Mouse (Mus musculus) brown adipose tissue, adult 24 weeks (tissue): ENCODE measurements around the gene Tmem216. TPM values are rescaled to one million over a fixed set of nuclear protein-coding genes. Genes with fewer than 3 reads are reported as not detected.

Experiments used
- H3K27ac ChIP-seq: fragments of 200-500 bp; replicated peaks from 2 replicates; pipeline ENCODE4 v1.5.1; 2012; ENCODE audit warnings: low read depth, mild to moderate bottlenecking, low read length
- H3K4me1 ChIP-seq: fragments of 200-500 bp; 2 replicates; pipeline ENCODE4 v1.6.1; 2012; ENCODE audit warnings: low read length, mixed read lengths; ENCODE audit not compliant: control insufficient read depth, insufficient read depth, insufficient read length
- H3K4me3 ChIP-seq: fragments of 200-500 bp; 2 replicates; pipeline ENCODE4 v1.5.1; 2012; ENCODE audit warnings: low read depth, mild to moderate bottlenecking, low read length, moderate library complexity; ENCODE audit not compliant: insufficient read depth
- polyA plus RNA-seq: library from polyadenylated mRNA; stranded (reverse); fragments of >200 nt; gene quantifications from 2 replicates; pipeline ENCODE4 v1.2.4, GENCODE M21; 2012; ENCODE audit not compliant: missing spikeins, insufficient read depth, insufficient read length

Gene Tmem216
- polyA plus RNA-seq, 1 experiment = 15.9 TPM

DNA sequence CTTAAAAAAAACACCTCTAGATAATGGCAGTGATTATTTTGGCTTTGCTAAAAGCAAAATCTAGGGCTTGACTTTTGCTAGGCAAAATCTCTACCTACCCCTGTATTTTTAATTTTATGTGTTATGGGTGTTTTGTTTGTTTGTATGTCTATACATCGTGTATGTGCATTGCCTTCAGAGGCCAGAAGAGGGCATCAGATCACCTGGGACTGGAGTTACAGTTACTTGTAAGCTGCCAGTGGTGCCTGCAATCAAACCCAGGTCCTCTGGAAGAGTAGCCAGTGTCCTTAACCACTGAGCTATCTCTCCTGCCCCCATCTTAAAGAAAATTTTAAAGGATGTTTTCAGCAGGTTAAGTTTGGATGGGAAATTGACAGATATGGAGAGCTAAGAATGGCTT, 26.0 kb downstream of the Tmem216 start:
- H3K27ac ChIP-seq = no peak overlapping the region
- H3K4me3 ChIP-seq = no peak overlapping the region
- H3K4me1 ChIP-seq = peaks cover 4% of the 10 kb centered on the region; the same call in 1 of the 2 replicates

DNA sequence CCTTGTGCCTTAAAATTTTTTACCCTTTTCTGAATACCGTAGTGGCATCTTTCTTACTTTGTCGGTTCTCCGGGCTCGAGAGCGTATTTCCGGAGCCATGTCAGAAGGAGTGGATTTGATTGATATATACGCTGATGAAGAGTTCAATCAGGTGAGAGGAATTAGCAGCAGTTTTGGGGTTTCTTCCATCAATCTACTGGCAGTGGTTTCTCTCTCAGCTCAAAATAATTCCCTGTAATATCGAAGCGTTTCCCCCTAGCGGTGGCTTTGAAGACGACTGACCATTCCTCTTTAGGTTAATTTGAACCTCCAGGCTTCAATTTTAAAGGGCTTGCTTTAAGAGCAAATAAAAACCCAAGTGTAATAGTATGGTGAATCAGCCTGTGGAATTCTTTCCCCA, 30.1 kb downstream of the Tmem216 start, which contains the start of gene Sdhaf2:
Gene Sdhaf2, minus strand, starts transcription at position 233 of the 400 bp plus-strand sequence.
- H3K4me3 ChIP-seq = peak within 1 kb of the TSS; percentile 98
- peak within 1 kb of the TSS; percentile 94 for H3K27ac ChIP-seq
- peaks cover 7% of the 10 kb centered on the region; the same call in 1 of the 2 replicates for H3K4me1 ChIP-seq

DNA sequence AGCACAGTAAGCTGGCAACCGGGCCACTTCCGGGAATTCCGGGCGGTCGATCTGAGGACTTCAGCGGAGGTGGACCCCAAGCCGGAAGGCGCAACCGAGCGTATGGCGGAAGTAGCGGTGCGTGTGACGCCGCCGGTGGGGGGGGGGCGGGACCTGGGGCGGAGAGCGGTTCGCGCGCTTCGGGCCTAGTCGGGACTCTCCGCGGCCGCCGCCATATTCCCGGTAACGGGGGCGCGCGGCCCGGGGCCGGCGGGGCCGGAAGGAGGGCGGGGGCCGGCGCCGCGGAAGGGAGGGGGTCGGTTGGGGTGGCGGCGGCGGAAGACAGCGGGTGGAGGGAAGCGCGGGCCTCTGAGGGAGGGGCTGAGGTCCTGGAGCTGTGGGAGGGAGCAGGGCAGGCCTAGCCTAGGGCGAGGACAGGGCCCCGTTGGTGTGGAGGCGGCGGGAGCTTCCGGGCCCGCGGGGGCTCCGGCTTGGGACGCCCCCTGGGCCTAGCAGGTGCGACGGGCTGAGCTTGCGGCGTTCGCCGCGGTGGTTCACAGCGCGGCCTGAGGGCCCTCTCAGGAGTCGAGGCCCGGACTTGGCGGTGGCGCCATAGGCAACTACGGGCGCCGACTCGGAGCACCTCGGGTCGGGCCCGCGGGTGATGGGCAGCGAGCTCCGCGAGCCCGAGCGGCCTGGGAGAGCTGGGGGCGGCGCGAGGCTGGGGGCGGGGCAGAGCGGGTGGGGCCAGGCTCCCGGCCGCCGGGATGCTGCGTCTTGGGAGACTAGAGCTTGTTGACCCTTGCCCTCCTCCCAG, 30.7 kb downstream of the Tmem216 start, which contains the start of gene Cpsf7:
Gene Cpsf7, plus strand, starts transcription at position 161 of the 796 bp plus-strand sequence.
- peak within 1 kb of the TSS; percentile 94 for H3K27ac ChIP-seq
- peak within 1 kb of the TSS; percentile 98 for H3K4me3 ChIP-seq
- H3K4me1 ChIP-seq = peaks cover 7% of the 10 kb centered on the region; the same call in 1 of the 2 replicates

DNA sequence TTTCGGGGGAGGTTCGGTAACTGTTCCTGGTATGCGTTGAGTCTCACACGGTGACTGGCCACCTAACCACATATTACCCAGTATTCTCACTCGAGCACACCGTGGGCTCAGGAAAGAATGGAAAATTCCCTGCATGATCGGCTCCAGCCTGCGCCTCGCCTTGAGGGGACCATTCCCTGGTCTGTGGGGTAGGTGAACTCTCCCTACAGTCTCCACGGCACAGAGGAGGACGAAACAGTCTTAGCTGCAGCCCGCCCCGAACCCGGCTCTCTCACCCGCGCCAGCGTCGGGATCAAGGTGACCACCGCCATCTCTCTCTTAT, 31.3 kb downstream of the Tmem216 start:
- H3K27ac ChIP-seq = peak overlapping the region; percentile 81
- H3K4me3 ChIP-seq = peak overlapping the region; percentile 89
- H3K4me1 ChIP-seq = peaks cover 7% of the 10 kb centered on the region; the same call in 1 of the 2 replicates

DNA sequence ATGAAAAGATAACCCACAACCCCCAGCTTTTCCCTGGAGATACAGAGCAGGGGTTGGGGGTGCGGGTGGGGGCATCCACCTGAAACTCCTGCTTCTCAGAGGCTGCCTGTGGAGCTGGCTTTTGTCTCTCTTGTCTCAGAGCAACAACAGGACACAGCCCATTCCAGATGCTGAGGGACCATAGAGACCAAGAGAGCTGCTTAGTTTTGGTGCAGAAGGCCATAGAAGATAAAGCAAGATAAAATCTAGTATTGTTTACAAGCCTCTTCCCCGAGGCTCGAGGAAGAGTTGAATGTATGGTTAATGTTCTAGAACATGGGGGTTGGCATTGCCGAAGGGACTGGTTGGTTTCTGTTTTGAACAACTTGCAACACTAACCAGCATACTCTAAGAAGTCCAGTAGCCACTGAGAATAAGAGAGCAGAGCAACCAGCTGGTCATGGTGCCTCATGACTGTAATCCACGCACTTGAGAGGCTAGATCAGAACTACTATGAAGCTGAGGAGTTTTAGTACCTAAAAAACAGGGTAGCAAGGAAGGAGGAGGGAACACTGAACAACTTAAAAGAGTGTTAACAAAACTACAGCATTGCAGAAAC, 32.5 kb downstream of the Tmem216 start:
- Histone ChIP-seq H3K4me3 (no peak overlapping the region; the same call in 1 of the 2 replicates), H3K4me1 (peaks cover 7% of the 10 kb centered on the region; the same call in 1 of the 2 replicates), H3K27ac (no peak overlapping the region)

DNA sequence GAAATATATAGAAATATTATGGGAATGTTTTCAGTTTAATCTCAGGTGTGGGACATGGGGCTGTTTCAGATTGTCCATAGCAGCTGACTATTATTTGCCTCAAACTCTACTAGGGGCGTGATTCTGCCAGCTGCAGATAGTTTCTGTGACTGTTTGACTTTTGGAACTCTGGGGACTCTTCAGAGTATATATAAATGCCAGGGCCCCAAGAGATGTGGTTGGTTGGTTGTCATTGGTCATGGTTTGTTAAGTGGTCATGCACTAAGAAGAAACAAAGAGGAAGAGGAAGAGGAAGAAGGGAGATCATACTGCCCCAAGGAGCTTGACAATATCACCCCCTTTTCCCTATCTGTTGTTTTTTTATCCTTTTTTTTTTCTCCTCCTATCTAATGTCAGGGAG, 34.1 kb downstream of the Tmem216 start:
- H3K27ac ChIP-seq = no peak overlapping the region
- H3K4me1 ChIP-seq = peaks cover 7% of the 10 kb centered on the region; the same call in 1 of the 2 replicates
- H3K4me3 ChIP-seq = no peak overlapping the region

DNA sequence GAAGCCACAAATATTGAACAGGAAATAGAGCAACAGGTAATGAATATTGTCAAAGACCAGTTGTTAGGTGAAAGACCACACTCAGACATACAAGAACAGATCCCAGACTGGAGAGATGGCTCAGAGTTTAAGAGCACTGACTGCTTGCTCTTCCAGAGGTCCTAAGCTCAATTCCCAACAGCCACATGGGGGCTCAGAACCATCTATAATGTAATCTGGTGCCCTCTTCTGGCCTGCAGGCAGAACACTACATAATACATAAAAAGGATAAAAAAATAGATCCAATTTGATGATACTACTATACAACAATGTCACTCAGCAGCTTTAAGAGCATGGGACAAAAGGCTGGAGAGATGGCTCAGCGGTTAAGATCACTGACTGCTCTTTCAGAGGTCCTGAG, 35.7 kb downstream of the Tmem216 start:
- 0 out of 2 replicates have a peak, but pooled peaks cover 3% of the 10 kb centered on the region for H3K4me1 ChIP-seq

DNA sequence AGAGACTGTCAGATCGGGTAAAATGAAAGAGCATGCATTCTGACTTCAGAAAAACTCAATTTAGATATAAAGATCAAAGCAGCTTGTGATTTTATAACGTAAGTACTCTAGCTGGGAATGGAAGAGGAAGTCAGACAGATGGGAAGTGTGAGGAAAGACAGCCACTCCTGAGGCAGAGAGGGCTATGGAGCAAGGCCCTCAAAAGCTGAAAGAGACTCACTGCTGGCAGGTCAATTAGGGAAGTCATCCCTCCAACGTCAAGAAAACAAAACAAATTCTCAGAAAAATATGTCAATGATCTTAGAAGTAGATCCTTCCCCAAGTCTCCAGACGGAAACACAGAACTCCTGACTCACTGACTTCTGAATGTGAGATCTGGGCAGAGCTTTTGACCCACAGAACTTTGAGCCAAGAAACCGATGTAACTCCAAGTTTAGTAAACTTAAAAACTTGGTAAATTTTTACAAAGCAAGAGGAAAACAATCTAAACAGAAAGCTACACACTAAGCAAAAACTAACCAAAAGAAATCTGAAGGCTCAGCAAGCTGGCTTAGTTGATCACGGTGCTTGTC, 45.2 kb downstream of the Tmem216 start:
- Histone ChIP-seq H3K4me1 (no peaks in the 10 kb centered on the region), H3K4me3 (no peak overlapping the region), H3K27ac (peak overlapping the region; percentile 69)

More for the DNA sequence above, 35.7 kb downstream of the Tmem216 start:
- Histone ChIP-seq H3K27ac (no peak overlapping the region), H3K4me3 (no peak overlapping the region)

DNA sequence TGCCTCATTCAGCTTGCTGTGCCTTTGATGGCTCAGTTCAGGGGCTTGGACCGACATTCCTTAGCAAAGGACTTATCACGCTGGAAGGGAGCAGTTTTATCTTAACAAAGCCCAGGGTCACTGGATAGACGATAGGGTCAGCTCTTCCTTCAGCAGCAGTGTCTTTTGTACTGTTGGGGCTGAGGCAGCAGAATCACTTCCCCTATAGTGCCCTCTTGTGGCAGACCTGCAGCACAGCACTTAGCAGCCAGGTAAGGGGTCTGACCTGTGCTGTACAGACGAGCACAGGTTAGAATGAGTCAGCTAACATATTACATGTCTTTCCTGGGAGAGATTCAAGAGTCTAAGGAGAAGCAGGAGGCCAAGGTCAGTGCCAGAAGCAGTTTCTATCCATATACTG, 53.5 kb downstream of the Tmem216 start:
- no peak overlapping the region for H3K27ac ChIP-seq
- H3K4me1 ChIP-seq = no peaks in the 10 kb centered on the region
- no peak overlapping the region for H3K4me3 ChIP-seq

DNA sequence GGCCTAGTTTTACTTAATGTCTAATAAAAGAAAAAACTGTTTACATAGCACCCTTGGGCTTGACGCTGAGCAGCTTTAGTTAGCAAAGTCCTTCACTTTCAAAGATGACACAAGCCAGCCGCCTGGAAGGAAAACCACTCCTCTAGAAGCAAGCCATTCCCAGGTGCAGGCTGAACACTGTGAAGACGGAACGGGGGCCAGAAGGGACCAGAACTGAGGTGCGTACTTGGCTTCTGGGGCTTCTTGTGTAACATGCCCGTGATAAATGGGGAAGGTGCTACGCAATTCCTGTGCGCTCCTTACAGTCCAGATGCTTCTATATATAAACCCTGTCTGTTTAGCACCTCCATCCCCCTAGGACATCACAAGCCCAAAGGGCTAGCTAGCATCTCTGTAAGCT, 55.5 kb downstream of the Tmem216 start:
- no peak overlapping the region for H3K4me3 ChIP-seq
- no peaks in the 10 kb centered on the region for H3K4me1 ChIP-seq
- H3K27ac ChIP-seq = no peak overlapping the region

DNA sequence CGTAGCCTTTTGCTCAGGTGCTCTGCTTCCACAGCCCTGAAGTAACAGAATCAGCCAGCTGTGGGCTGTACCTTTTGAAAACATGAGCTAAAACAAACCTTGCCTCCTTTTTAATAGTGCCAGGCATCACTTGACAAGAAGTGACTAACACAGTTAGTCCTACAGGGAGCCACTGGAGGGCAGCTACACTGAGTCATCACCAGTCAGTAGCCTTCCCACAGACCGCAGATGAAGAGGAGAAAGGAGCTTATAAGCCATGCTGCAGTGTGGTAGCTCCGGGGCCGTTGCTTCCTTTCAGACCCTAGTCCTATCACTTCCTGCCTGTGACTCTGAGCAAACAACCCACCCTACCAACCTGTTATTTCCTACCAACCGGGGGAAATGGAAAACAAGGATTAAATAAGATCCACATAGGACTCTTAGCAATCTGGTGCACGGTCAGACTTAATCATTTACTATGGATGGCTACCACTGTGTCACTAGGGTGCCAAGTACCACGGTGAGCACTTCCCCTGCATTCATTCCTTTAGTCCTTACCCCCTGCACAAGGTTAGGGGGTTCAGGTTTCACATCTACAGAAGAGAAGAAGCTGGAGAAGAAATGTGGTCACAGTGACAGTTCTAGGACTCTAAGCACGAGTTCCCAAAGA, 58.4 kb downstream of the Tmem216 start:
- Histone ChIP-seq H3K4me3 (no peak overlapping the region), H3K27ac (no peak overlapping the region)

DNA sequence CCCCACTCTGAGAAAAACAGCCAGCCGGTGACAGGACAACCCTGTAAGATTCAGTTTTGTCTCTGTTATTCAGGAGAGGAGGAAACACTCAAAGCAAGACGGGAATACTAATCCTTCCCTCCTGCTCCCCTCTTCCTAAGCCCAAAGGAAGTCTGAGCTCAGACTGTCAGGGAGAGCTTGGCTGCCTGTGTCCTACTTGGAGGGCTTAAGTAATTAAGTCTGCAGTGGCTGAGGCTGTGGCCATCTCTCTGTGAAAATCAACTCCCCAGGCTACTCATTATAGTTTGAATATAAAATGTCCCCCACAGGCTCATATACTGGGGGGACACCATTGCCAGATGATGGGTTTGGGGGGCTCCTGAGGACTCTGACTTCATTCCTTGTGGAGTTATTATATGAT, 59.1 kb downstream of the Tmem216 start:
- Histone ChIP-seq H3K4me3 (no peak overlapping the region), H3K4me1 (no peaks in the 10 kb centered on the region), H3K27ac (no peak overlapping the region)

More for the DNA sequence above, 58.4 kb downstream of the Tmem216 start:
- H3K4me1 ChIP-seq = no peaks in the 10 kb centered on the region

DNA sequence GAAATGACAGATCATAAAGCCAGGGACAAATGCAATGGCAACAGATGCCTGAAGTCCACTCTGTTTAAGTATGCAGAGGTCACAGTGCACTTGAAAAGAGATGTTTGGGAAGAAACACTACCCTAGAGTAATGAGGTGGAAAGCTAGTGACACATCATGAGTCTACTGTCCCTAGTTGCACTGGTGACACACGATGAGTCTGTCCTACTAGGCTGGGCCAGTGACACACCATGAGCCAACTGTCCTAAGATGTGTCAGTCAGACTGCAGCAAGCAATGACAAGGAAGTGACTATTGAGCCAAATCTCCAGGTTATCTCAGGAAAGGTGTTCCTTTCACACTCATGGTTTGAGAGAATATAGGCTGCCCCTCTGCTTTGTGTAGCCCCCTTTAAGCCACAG, 60.4 kb downstream of the Tmem216 start:
- H3K4me1 ChIP-seq = no peaks in the 10 kb centered on the region
- no peak overlapping the region for H3K27ac ChIP-seq
- H3K4me3 ChIP-seq = no peak overlapping the region

DNA sequence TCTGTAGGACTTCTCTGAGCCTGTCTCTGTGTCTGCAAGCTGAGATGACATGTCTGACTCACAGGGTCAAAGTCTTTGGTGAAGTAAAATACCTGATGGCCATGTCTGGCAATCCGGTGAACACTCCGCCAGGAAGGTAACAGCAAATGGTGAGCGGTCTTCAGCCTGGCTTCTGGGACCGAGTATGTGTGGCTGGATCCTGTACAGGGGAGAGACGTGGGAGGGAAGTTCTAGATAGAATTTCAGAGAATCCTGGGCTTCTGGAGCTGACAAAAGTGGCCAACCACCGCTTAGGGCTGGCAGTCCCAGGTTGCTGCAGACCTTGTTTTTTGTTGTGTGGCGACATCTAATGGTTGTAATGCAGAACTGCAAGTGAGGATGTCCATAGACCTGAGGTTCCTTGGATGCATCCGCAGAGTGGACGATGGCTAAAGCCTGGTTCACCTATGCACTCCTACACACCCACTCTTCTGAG, 69.7 kb downstream of the Tmem216 start:
- Histone ChIP-seq H3K4me3 (no peak overlapping the region), H3K27ac (no peak overlapping the region), H3K4me1 (no peaks in the 10 kb centered on the region)
